Mouse (Mus musculus) kidney, postnatal 14 days (tissue): ENCODE measurements around the gene Cox4i1.
A peak's percentile ranks its signal among the peaks of the same experiment; 100 is the strongest.

Source experiments
- DNase-seq: peaks from one replicate; pipeline ENCODE4 v3.0.0; 2022; ENCODE audit warnings: mixed read lengths

The Cox4i1 gene

DNA sequence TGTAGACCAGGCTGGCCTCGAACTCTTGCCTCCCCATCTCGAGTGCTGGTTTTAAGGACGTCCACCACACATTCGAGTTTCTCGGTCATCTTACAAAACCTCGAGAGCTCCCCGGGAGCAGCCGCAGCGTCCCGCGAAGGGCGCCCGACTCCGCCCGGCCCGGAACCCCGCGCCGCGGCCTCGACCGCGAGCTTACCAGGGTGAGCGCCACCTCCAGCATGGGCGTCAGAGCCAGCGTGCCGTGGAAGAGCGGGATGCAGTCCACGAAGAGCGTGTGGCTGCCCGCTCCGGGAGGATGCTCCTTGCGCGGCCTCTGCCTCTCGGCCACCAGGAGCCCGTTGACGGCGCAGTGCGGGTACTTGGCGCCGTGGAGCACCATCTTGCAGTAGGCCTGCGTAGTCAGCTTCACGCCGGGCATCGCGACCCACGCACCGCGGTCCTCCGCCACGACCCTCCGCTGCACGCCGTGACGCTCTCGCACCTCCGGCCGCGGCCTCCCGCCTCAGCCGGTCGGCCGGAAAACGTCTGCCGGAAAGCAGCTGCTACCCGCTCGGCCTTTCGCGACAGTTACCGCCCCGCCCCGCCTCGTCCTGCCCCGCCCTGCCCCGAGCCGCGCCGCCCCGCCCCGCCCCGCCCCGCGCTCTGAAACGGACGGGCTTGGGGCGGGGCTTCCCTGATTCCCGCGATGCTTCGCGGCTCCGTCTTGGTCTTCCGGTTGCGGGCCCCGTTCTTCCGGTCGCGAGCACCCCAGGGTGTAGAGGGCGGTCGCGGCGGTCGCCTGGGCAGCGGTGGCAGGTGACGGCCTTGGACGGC, at the start of gene Cox4i1, which contains the start of gene Gm27021:
Gene Cox4i1, plus strand, starts transcription at position 662 of the 813 bp plus-strand sequence.
Gene Gm27021, minus strand, starts transcription at position 519 of the 813 bp plus-strand sequence.
- peak; percentile 96 for DNase-seq

DNA sequence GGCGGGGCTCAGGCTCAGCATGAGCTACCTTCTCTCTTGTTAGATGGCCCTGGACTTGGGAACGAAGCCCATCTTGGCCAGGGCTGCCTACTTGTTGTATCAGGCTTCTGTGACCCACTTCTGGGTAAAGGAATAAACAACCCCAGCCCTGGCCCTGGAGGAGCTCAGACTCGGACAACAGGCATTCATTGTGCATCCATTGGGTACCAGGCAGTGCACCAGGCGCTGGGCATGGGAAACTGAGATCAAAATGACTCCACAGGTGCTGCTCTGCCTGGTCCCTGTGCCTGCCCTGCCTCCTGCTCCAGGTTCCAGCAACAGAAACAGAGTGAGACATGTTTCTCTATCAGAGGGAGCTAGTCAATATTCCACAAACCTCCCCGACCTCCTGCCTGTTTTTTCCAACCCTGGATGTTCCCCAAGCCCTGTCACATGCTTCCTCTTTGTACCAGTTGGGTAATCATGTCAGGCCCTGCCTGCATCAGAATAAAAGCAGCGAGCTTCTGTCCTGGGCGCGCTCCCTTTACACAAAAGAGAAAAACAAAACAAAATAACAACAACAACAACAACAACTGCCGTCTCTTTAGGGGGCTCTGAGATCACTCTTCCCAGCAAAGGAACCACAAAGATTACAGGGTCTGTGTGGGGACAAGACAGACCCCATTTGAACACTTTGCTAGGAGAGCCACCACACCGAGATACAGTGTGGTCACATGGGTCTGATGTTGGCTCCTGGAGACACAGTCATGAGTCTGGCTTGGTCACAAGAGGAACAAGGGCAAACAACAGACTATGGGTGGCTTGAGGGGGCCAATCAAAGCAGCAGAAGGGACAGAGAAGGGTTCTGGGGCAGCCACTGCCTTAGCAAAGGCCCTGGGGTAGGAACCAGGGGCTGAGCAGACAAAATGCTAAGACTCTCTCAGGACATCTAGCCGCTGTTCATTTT, 48.5 kb upstream of the Cox4i1 start:
- DNase-seq = no peak

GRCm38 (mm10) chr8:120620441-120620840, 47.6 kb upstream of the Cox4i1 start:
- no peak for DNase-seq

GRCm38 (mm10) chr8:120622161-120622560, 45.9 kb upstream of the Cox4i1 start:
- DNase-seq = no peak

GRCm38 (mm10) chr8:120623608-120624007, 44.4 kb upstream of the Cox4i1 start:
- DNase-seq = no peak

DNA sequence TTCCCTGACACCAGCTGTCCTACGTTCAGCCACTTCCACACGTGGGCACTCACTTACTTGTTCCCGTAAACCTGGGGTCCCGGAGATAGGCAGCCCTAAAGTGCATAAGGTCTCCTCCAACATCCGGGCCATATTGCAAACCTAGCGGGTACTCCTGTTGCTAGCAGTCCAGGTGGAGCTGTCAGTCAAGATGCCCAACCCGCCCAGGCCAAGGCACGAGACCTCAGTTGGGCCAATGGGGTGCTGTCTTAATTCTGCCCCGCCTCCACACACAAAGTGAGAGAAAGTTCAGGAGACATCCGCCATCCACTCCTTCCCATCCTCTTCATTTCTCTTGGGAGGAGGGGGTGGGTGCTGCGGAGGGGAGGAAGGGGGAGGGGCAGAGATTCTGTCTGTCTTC, 41.6 kb upstream of the Cox4i1 start:
- DNase-seq = no peak

GRCm38 (mm10) chr8:120627298-120627697, 40.7 kb upstream of the Cox4i1 start:
- DNase-seq = no peak

- DNase-seq = no peak
Measured at GRCm38 (mm10) chr8:120630031-120630430, 38.0 kb upstream of the Cox4i1 start.

- DNase-seq = no peak
Measured at GRCm38 (mm10) chr8:120630848-120631247, 37.2 kb upstream of the Cox4i1 start.

GRCm38 (mm10) chr8:120631441-120632375, 36.3 kb upstream of the Cox4i1 start:
- no peak for DNase-seq

GRCm38 (mm10) chr8:120632969-120633664, 34.9 kb upstream of the Cox4i1 start:
- no peak for DNase-seq

- DNase-seq = peak; percentile 24
Measured at GRCm38 (mm10) chr8:120633665-120634271, 34.3 kb upstream of the Cox4i1 start.

DNA sequence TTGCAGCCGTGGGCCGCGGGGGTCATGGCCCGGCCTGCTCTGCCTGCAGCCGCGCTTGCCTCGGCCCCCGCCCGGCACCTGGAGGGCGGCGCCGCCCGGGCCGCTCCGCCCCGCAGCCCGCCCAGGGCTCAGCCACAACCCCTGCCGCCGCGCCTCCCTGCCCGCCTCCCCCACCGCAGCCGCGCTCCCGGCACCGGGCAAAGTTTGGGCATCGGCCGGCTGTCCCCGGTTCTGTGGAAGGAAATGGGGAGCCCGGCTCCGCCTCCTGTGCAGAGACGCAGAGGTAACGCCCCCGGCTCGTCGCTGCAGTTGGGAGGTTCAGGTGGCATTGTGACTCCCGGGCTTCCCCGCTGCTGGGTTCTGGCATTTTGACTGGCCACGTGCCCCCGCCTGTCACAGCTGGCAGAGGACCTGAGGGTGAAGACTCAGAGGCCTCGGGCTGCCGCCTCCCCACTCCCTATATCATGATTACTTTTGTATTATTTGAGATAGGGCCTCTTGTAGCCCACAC, 33.6 kb upstream of the Cox4i1 start:
- peak; percentile 86 for DNase-seq

- DNase-seq = no peak
Measured at GRCm38 (mm10) chr8:120641245-120641644, 26.8 kb upstream of the Cox4i1 start.

GRCm38 (mm10) chr8:120642031-120642662, 25.9 kb upstream of the Cox4i1 start:
- no peak for DNase-seq

- DNase-seq = peak; percentile 49
Measured at GRCm38 (mm10) chr8:120644663-120645062, 23.4 kb upstream of the Cox4i1 start.

GRCm38 (mm10) chr8:120647532-120647931, 20.5 kb upstream of the Cox4i1 start, which contains the start of gene 1190005I06Rik:
TSS of gene 1190005I06Rik (minus strand) at chr8:120647632.
- no peak for DNase-seq

DNA sequence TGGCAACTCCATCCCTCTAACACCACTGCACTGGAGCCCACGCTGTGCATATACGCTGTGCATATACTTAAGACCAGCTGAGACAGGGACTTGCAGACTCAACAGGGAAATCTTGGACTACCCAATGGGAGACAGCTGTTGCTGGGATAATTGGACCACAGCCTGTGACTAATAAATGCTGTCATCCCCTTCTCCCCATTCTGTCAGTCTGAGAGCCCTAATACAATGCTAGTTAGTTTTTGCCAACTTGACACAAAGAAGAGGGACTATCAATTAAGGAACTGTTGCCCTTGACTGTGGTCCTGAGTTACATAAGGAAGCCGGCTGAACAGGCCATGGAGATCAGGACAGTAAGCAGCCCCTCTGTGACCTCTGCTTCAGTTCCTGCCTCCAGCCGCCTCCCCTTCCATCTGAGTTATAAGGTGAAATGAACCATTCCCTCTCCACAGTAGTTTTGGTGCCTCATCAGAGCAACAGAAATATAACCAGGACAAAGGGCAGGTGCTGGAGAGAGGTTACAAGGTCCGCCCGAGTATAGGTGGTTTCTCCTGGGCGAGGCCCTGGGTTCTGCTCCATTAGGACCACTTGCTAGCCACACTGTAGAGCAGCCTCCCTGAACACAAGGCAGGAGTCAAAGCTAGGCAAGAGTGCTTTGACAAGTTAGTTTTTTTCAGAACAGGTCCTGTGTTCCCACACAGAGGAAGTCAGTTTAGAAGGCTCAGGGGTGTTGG, 11.5 kb upstream of the Cox4i1 start:
- DNase-seq = no peak

DNA sequence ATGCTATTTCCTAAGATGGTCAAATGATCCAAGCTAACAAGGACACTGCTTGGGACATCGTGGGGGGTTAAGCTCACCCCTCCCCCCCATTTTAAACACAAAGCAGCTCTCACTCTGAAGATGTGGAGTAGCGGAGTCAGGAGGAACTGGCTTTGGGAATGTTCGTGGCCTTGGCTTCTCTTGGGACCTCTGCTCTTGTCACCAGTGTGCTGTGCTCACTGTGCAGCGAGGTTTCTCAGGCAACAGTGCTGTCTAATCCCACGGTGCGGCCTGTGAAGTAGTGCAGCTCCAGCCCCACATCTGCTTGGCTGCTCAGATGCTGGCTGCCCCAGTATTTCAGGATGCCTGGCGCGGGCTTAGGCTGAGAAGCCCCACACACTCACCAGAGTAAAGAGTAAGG, 10.6 kb upstream of the Cox4i1 start:
- DNase-seq = no peak

GRCm38 (mm10) chr8:120664566-120664965, 3.5 kb upstream of the Cox4i1 start:
- no peak for DNase-seq
